Mouse (Mus musculus) kidney, postnatal 4 days (tissue): Measurements from ENCODE around the gene Zfp300.

Experiments
- DNase-seq, 2 experiments: peaks; one replicate each; pipeline ENCODE4 v3.0.0; 2021; ENCODE audit warnings: mixed read lengths in 2 of 2

The Zfp300 gene

DNA sequence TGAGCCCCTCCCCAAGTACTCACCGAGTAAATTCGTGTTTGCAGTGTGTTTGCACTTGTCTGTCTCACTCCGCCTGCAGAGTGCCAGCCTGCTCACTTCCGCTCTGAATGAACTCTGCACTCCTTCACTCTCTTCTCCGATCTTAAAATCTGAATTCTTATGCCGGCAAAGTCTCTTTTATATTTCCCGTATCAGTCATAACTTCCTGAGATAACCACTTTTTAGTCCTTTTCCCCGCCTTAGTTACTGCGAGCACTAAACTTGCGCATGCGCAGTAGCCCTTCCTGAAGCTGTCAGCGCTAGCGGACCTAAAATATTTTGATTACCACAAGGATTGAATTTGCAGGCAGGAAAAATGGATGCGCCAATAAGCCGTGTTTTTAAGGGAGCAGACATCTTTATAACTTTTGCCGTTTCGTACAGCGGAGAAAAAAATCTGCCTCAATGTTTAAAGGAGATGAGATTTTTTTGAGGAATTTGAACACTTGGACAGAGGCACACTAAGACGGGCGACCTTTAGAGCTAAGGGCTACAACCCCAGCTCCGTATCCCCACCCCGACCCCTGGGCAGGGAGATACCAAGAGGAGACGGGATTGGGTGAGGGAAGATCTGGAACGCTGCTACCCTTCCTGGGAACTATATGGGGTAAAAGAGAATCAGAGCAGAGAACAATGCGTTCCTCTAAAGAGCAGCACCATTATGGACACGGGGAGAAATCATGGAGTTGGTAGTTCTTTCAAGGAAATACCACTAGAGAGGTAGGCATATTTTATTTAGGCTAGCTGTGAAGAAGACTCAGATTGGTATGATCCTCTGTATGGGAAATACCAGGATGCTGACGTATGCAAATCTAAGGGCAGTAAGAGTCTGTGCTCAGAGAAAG lies at the start of gene Zfp300:
Gene Zfp300 (minus strand): TSS at position 545 of the 884 bp plus-strand sequence.
- peak; percentile 67 to 81 for DNase-seq

DNA sequence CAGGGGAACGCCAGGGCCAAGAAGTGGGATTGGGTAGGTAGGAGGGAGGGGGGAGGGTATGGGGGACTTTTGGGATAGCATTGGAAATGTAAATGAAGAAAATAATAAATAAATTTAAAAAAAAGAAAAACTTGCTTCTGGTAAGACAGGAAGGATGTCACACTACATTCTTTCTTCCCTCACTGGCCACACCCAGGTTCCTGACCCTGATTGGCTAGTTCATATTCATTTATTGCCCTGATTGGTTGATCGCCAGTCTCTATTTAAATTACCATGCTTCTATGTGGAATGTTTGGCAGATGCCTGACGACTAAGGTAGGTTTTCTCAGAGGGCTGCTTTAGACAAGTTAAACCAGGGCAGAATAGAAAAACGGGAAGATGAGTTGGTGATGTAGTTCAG lies 26.2 kb upstream of the Zfp300 start, which contains the start of gene Ssxa1:
Gene Ssxa1 (plus strand): TSS at position 301 of the 400 bp plus-strand sequence.
- DNase-seq, result no peak

DNA sequence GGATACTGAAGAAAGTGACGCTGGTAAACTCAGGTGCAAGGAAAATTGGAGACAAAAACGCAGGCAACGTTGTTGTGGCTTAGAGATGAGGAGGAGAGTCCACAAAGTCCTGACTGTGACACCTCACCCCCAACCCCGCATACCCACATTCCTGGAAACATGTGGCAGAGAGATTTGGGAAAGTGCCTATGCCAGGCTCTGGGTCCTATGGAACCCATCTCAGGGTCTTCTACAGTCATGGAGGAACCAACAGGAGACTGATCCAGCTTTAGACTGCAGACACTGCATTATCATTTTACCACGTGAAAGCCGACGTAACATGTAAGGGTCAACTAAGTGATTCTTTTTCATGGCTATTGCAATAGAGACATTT lies 526 bp upstream of the Zfp300 start:
- DNase-seq, result peak in 1 of 2 experiments; percentile 0

DNA sequence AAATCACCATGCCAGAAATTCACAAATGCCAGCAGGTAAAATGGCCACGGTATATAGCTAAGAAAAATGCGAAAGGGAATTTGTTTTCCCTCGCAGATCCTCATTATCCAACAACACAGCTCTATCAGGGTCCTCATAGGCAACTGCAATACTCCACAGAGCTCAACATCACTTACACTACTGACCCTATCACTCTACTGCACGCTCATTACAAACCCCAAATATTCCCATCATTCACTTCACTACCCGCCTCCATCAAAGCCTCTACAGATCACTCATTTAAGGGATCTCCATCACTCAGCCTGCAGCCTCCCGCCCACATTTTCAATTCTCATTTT lies 713 bp downstream of the Zfp300 start:
- DNase-seq, result no peak

DNA sequence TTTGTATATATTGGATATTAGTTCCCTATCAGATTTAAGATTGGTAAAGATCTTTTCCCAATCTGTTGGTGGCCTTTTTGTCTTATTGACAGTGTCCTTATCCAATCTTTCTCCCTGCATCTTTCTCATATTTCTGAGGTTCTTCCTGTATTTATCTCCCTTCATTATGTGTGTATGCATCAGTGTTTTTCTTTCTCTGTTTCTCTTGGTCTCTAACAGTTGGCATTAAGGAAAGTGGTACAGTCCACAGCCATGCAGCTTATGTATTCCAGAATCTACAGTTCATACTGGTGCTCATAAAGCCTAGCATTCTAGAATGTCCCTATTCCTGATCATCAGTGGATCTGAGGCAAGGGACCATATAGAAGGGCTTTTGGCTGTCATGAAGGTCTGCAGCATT lies 21.2 kb downstream of the Zfp300 start, which contains the start of gene Spaca5:
Gene Spaca5 (plus strand): TSS at position 301 of the 400 bp plus-strand sequence.
- no peak for DNase-seq

DNA sequence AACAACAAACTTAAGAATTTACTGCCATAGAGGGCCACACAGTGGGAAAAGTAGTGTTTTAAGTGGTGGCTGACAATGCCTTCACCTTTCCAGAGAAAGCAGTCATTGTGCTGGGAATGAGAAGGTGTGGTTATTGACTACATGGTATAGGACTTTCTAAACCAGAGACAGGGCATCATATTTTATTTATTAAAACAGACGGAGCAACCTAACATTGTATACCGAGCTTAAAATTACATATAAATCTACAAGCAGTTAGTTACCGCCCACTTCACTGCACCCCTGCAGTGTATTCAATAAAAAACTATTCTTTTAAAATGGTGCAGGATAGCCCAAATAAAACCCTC lies 26.8 kb downstream of the Zfp300 start:
- DNase-seq, result no peak

DNA sequence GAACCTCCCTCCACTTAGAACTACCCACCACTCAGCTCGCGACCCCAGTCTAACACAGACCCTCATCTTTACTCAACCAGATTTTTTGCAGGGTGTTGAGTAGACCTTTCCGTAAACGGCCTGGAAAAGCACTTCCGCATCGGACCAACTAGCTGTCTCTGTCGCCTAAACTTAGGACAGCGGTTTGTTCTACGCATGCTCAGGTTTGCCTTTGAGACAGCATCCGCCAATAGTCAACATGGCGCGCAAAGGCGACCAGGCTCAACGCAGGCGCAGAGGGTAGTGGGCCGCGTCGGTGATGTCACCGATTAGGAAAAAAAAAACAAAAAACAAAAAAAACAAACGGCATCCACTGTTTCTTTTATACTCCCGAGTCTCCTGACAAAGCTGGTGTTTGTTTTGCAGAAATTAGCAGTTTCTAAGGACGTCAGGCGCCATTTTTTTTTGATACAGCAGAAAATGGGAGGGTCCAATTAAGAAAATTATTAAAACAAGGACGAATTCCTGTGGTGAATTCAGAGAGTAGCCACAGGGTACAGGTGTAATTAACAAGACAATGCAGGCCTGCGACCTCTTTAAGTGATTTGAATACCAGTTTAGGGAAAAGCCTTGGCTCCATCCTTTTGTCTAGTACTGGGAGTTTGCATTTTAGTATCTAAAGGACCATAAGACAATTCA lies 27.3 kb downstream of the Zfp300 start, which contains the start of gene Zfp182:
Gene Zfp182 (minus strand): TSS at position 451 of the 678 bp plus-strand sequence.
- peak; percentile 83 to 89 for DNase-seq

DNA sequence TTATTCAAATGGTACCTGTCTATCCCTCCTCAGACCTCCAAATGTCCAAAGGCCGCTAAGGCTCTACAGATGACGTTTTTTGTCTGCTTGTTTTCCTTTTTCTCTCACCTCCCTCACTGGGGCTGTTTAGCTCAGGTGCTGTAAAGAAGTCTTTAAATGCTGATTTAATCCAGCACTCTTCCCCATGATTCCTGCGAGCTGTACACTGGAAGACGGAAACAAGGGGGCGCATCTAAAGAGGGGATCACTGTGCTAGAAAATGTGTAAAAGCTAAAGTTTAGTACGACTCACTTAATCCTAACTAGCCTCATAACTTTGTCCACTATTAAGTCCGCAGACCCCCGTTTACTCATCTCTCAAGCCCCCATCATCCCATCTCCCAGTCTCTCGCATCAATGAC lies 27.9 kb downstream of the Zfp300 start:
- peak in 1 of 2 experiments; percentile 22 for DNase-seq
